Mouse (Mus musculus) induced T-regulatory cell, adult 2 months (primary cell): ENCODE data around the gene Mdh1b.

ENCODE experiments used
- DNase-seq: peaks from one replicate; pipeline ENCODE4 v3.0.0-alpha.2; 2012; ENCODE audit warnings: low read depth

Gene Mdh1b

DNA sequence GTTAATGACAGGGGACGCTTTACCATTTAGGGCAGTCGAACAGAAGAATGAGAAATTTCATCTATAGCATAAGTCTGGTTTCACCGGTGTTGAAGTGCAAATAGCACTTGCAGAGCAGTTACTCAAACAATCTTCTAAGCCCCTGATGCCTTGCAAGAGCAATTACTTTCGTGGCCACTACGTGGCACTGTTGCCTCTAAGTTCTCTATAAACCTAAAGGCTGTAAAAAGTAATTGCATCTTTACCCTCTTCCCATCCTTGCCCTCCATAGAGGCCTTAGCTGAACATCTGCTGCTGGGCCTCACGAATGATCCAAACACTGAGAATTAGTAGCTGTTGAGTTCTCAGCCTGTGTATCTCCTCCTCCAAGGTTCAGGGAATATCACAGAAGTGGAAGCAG is 72.1 kb downstream of the Mdh1b start:
- peak; percentile 70 for DNase-seq
